Mouse (Mus musculus) frontal cortex, postnatal 10 days (tissue): ENCODE data around the gene Ildr2.

ENCODE experiments used
- DNase-seq, 2 experiments: peaks; one replicate each; pipeline ENCODE4 v3.0.0; 2022; ENCODE audit warnings: low spot score in 2 of 2, mixed read lengths in 1 of 2

Ildr2 gene

GRCm38 (mm10) chr1:166253898-166254894, at the start of gene Ildr2:
TSS of gene Ildr2 (plus strand) at chr1:166254139.
- peak in 1 of 2 experiments; percentile 71 for DNase-seq

- DNase-seq = no peak
These were observed 49.8 kb upstream of the Ildr2 start for GRCm38 (mm10) chr1:166204171-166204570.

- DNase-seq = no peak
These were observed 48.8 kb upstream of the Ildr2 start for GRCm38 (mm10) chr1:166205159-166205558.

- DNase-seq = no peak
These were observed 44.6 kb upstream of the Ildr2 start for GRCm38 (mm10) chr1:166209371-166209770.

GRCm38 (mm10) chr1:166214181-166214580, 39.8 kb upstream of the Ildr2 start:
- DNase-seq = no peak

- DNase-seq = no peak
These were observed 15.5 kb upstream of the Ildr2 start, which contains the start of gene Mael for GRCm38 (mm10) chr1:166238315-166238969. TSS of gene Mael (minus strand) at chr1:166238747.

GRCm38 (mm10) chr1:166244285-166244684, 9.7 kb upstream of the Ildr2 start:
- peak in 1 of 2 experiments; percentile 49 for DNase-seq

- no peak for DNase-seq
These were observed 1.2 kb downstream of the Ildr2 start for GRCm38 (mm10) chr1:166255091-166255490.

- DNase-seq = no peak
These were observed 1.7 kb downstream of the Ildr2 start for GRCm38 (mm10) chr1:166255651-166256050.

- DNase-seq = no peak
These were observed 2.4 kb downstream of the Ildr2 start for GRCm38 (mm10) chr1:166256302-166256701.

- no peak for DNase-seq
These were observed 3.0 kb downstream of the Ildr2 start for GRCm38 (mm10) chr1:166256898-166257297.

- no peak for DNase-seq
These were observed 5.6 kb downstream of the Ildr2 start for GRCm38 (mm10) chr1:166259526-166259925.

GRCm38 (mm10) chr1:166266001-166266705, 12.2 kb downstream of the Ildr2 start:
- DNase-seq = no peak

- no peak for DNase-seq
These were observed 13.0 kb downstream of the Ildr2 start for GRCm38 (mm10) chr1:166266918-166267317.

- no peak for DNase-seq
These were observed 14.3 kb downstream of the Ildr2 start for GRCm38 (mm10) chr1:166268218-166268617.

- DNase-seq = no peak
These were observed 24.8 kb downstream of the Ildr2 start for GRCm38 (mm10) chr1:166278786-166279185.

- no peak for DNase-seq
These were observed 25.8 kb downstream of the Ildr2 start for GRCm38 (mm10) chr1:166279580-166280206.

- DNase-seq = peak; percentile 72 to 82
These were observed 26.6 kb downstream of the Ildr2 start for GRCm38 (mm10) chr1:166280566-166280965.

GRCm38 (mm10) chr1:166281287-166281686, 27.3 kb downstream of the Ildr2 start:
- DNase-seq = no peak

GRCm38 (mm10) chr1:166281836-166282235, 27.9 kb downstream of the Ildr2 start:
- no peak for DNase-seq

GRCm38 (mm10) chr1:166282597-166283210, 28.8 kb downstream of the Ildr2 start:
- peak; percentile 81 to 86 for DNase-seq
